Mouse (Mus musculus) E14TG2a.4 (cell line): ENCODE data around the gene D930020B18Rik.

Source experiments
- CTCF ChIP-seq: conservative IDR thresholded peaks from 2 replicates; pipeline ENCODE4 v1.5.1; 2014; ENCODE audit warnings: low read length
- POU5F1 ChIP-seq: IDR thresholded peaks from 2 replicates; pipeline ENCODE4 v1.6.1; 2014; ENCODE audit warnings: low read length, borderline replicate concordance

DNA sequence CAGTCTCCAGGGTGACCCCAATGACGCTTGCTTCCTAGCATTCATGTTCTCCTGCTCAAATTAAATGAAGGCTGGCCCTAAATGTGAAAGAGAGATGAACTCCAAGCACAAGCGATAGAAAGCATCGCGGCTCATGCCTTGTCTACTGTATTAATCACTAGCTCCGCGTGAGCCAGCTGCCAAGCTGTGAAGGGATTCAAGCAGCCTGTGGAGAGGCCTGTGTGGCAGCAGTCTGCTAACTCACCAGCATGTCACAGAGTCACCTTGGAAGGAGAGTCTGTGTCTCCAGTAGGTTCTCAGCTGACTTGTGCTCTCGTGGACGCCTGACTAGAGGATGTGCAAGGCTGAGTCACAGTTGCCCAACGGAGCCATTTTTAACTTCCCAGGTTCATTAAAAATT lies 91.2 kb downstream of the D930020B18Rik start:
- TF ChIP-seq CTCF (no peak), POU5F1 (no peak)
